Comparison of ENCODE assay signal across 8 mouse cellular contexts in genomic region chr4:132509621-132510296, GRCm38 (mm10). TPM values are rescaled to one million over a fixed set of nuclear protein-coding genes. Genes with fewer than 3 reads are reported as not detected.
DNase-seq lines count a peak whose midpoint lies in the region; ATAC-seq and TF ChIP-seq lines count a peak whose summit lies in the region.

No protein-coding gene starts in this region.

- intact Hi-C loops in heart, postnatal 25 days (cut with DNase I), result loop anchor here (5.0 kb wide), 3 partner anchors 152 to 217 kb away; no protein-coding TSS in a partner anchor

- peak overlapping the region; percentile 83 for H3K4me3 ChIP-seq in cerebellum, adult 2 months (replicated peaks; ENCODE audit: insufficient read depth, low read depth, low read length)
- peak overlapping the region; percentile 59 for H3K4me3 ChIP-seq in forebrain, embryonic 16.5 days (replicated peaks; ENCODE audit: low read length)
- H3K4me3 ChIP-seq in layer of hippocampus, adult 2 months, result peak overlapping the region; percentile 73

- no peaks in the 10 kb centered on the region for H3K36me3 ChIP-seq in forebrain, embryonic 16.5 days (ENCODE audit: control insufficient read depth, insufficient read depth)

- under 1% methylated on average over 51 of the region's 52 CpGs for WGBS in cerebellum, adult 2 months
- under 1% methylated on average over 52 of the region's 52 CpGs for WGBS in forebrain, embryonic 16.5 days

- TF ChIP-seq POLR2A in cerebellum, adult 2 months (IDR thresholded peaks at IDR 0.05; ENCODE audit: borderline replicate concordance, insufficient read depth, low read length), result no peak

- no peaks in the 10 kb centered on the region for H3K9me3 ChIP-seq in forebrain, embryonic 16.5 days (ENCODE audit: control insufficient read depth, low read length)

- peak overlapping the region; percentile 93 for H3K4me2 ChIP-seq in forebrain, embryonic 16.5 days (ENCODE audit: low read length)

- no peaks in the 10 kb centered on the region for H3K4me1 ChIP-seq in cerebellum, adult 2 months (ENCODE audit: control insufficient read depth, insufficient read depth, low read length)
- H3K4me1 ChIP-seq in forebrain, embryonic 16.5 days (replicated peaks; ENCODE audit: control insufficient read depth, insufficient read depth, low read length), result peaks cover 6% of the 10 kb centered on the region

- H3K9ac ChIP-seq in forebrain, embryonic 16.5 days (replicated peaks; ENCODE audit: low read depth, low read length), result peak overlapping the region; percentile 64

- peak; percentile 83 for DNase-seq in MN1 (ENCODE audit: low spot score)
- peak in 1 of 2 experiments; percentile 58 for DNase-seq in cerebellum, adult 2 months
- DNase-seq in heart, postnatal 25 days (ENCODE audit: low spot score), result peak; percentile 64
- DNase-seq in layer of hippocampus, adult 2 months (ENCODE audit: low spot score in 2 of 2), result peak; percentile 50 to 59
- peak; percentile 94 for DNase-seq in lung, postnatal 10 days
- DNase-seq in retina, adult 2 months (ENCODE audit: low read depth, low spot score), result peak; percentile 16
- peak; percentile 68 for DNase-seq in urinary bladder, postnatal 25 days (ENCODE audit: low spot score)

- H3K27me3 ChIP-seq in cerebellum, adult 2 months (ENCODE audit: control insufficient read depth, insufficient read depth, low read length), result no peaks in the 10 kb centered on the region
- no peaks in the 10 kb centered on the region for H3K27me3 ChIP-seq in forebrain, embryonic 16.5 days (replicated peaks; ENCODE audit: control insufficient read depth, insufficient read depth, low read length)

- peak; percentile 64 for ATAC-seq in forebrain, embryonic 16.5 days

- TF ChIP-seq CTCF in cerebellum, adult 2 months (IDR thresholded peaks at IDR 0.05; ENCODE audit: borderline replicate concordance, insufficient read depth, low read depth, low read length), result no peak
- no peak for TF ChIP-seq CTCF in layer of hippocampus, adult 2 months (conservative IDR thresholded peaks at IDR 0.05)

- 0 out of 2 replicates have a peak overlapping the region, but pooled peaks have one; percentile 15 for H3K27ac ChIP-seq in cerebellum, adult 2 months (ENCODE audit: insufficient read depth, low read length)
- H3K27ac ChIP-seq in forebrain, embryonic 16.5 days (ENCODE audit: low read length), result peak overlapping the region; percentile 56
- peak overlapping the region; percentile 92 for H3K27ac ChIP-seq in layer of hippocampus, adult 2 months

RNA-seq across cellular contexts. Expression of gene Sesn2, which starts 0.5 kb away (rescaled TPM):
- polyA plus RNA-seq in cerebellum, adult 2 months (2012; rRNA removed), result 9.8 and 10.2 TPM in 2 replicates
- 6.1 and 8.3 TPM in 2 replicates for polyA plus RNA-seq in forebrain, embryonic 16.5 days (2015; fragmentation: Nextera tagmentation; extraction: Ambion mirVana)
- total RNA-seq in heart, postnatal 25 days (2021), result 1 to 10 TPM; 2.5 to 3.3 TPM
- total RNA-seq in layer of hippocampus, adult 2 months (2021), result 10 to 100 TPM; 13.1 to 13.3 TPM

RNA-seq across cellular contexts. Expression of gene Atpif1, which starts 23.7 kb away (rescaled TPM):
- polyA plus RNA-seq in cerebellum, adult 2 months (2012; rRNA removed), result 569 and 629 TPM in 2 replicates
- polyA plus RNA-seq in forebrain, embryonic 16.5 days (2015; fragmentation: Nextera tagmentation; extraction: Ambion mirVana), result 1,102 and 1,203 TPM in 2 replicates
- 100 to 1,000 TPM; 301 to 320 TPM for total RNA-seq in heart, postnatal 25 days (2021)
- 100 to 1,000 TPM; 416 to 419 TPM for total RNA-seq in layer of hippocampus, adult 2 months (2021)

RNA-seq across cellular contexts. Expression of gene Dnajc8, which starts 25.6 kb away (rescaled TPM):
- 97.2 and 116 TPM in 2 replicates for polyA plus RNA-seq in cerebellum, adult 2 months (2012; rRNA removed)
- 132 and 140 TPM in 2 replicates for polyA plus RNA-seq in forebrain, embryonic 16.5 days (2015; fragmentation: Nextera tagmentation; extraction: Ambion mirVana)
- total RNA-seq in heart, postnatal 25 days (2021), result 10 to 100 TPM; 49.4 to 57.1 TPM
- total RNA-seq in layer of hippocampus, adult 2 months (2021), result 10 to 100 TPM; 87.9 to 92.9 TPM

RNA-seq across cellular contexts. Expression of gene Med18, which starts 46.0 kb away (rescaled TPM):
- polyA plus RNA-seq in cerebellum, adult 2 months (2012; rRNA removed), result 5.5 and 6.3 TPM in 2 replicates
- 20.4 and 23.5 TPM in 2 replicates for polyA plus RNA-seq in forebrain, embryonic 16.5 days (2015; fragmentation: Nextera tagmentation; extraction: Ambion mirVana)
- 1 to 10 TPM; 4.4 to 4.8 TPM for total RNA-seq in heart, postnatal 25 days (2021)
- 1 to 10 TPM; 8.7 to 9.4 TPM for total RNA-seq in layer of hippocampus, adult 2 months (2021)

RNA-seq across cellular contexts. Expression of gene Ptafr, which starts 54.1 kb away (rescaled TPM):
- polyA plus RNA-seq in cerebellum, adult 2 months (2012; rRNA removed), result 0.40 and 0.41 TPM in 2 replicates
- polyA plus RNA-seq in forebrain, embryonic 16.5 days (2015; fragmentation: Nextera tagmentation; extraction: Ambion mirVana), result 0.25 and 0.39 TPM in 2 replicates
- 1 to 10 TPM; 1.6 to 2.1 TPM for total RNA-seq in heart, postnatal 25 days (2021)
- total RNA-seq in layer of hippocampus, adult 2 months (2021), result 1 to 10 TPM; 1.0 to 1.1 TPM

Comparison
In these comparisons a context has a peak if more than half of its experiments do, and no peak if none do; other contexts are left out.
1. H3K27ac ChIP-seq: peak in every context shown above with its lines; median percentile 92 in layer of hippocampus, adult 2 months; 56 in forebrain, embryonic 16.5 days; 15 in cerebellum, adult 2 months.